Mouse (Mus musculus): ENCODE results near the gene Fadd.

The Fadd gene

GRCm38 (mm10) chr7:144581559-144582283 lies 542 bp downstream of the Fadd start:
- intact Hi-C loops (cut with DNase I): no loop called here

- intact Hi-C loops (cut with DNase I): no loop called here
Measured at GRCm38 (mm10) chr7:144577876-144578275, 4.4 kb downstream of the Fadd start.

GRCm38 (mm10) chr7:144572234-144572633 lies 10.0 kb downstream of the Fadd start:
- intact Hi-C loops (cut with DNase I): no loop called here

DNA sequence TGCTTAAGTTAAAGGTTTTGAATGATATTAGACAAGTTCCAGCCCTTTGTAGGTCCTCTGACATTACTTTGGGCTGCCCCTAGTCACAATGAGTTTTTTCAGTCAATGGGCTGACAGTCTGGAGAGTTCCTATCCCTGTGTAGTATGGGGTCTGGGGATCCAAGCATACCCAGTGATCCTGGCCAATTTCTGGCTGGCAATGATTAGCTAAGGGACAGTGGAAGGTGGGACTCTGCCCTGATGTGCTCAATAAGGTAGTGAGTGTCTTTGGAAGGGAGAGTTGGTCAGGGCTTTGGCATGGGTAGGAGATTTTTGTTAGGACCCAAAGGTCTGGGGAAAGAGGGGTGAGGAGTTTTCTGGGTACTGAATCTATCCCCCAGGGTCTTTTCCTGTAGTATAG lies 10.7 kb downstream of the Fadd start:
- intact Hi-C loops (cut with DNase I): no loop called here

DNA sequence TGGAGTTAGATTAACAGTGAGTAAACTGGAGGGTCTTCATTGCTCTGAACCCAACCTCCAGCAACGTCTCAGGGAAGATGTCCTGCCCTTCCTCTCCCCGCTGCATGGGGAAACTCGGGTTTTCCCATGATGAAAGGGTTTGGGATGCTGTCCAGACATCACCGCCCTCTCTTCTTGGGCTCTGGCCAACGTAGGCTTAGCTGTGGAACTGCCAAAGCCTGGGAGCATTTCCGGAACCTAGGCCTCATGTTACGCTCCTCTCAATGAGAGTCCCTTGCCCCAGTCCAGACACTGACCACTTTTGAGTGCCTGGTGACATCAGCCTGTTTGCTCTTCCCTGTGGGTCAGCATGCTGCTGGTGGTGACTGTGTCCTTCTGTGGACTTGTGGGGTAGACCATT lies 12.8 kb downstream of the Fadd start:
- intact Hi-C loops (cut with DNase I): no loop called here

DNA sequence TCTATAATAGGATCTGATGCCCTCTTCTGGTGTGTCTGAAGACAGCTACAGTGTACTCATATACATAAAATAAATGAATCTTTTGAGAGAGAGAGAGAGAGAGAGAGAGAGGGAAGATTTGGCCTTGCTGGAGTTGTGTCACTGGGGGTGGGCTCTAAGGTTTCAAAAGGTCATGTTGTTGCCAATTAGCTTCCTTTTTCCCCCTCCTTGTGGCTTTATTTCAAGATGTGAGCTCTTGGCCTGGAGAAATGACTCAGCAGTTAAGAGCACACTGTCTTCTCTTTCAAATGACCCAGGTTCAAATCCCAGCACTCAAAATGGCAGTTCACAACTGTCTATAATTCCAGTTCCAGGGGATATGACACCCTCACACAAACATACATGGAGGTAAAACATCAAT lies 14.2 kb downstream of the Fadd start:
- intact Hi-C loops (cut with DNase I): no loop called here

GRCm38 (mm10) chr7:144566921-144567682 lies 15.2 kb downstream of the Fadd start:
- intact Hi-C loops (cut with DNase I): no loop called here

GRCm38 (mm10) chr7:144563456-144564155 lies 18.7 kb downstream of the Fadd start:
- intact Hi-C loops (cut with DNase I): loop anchor here (5.0 kb wide), 1 partner anchor 56 kb away; no protein-coding TSS in a partner anchor

- intact Hi-C loops (cut with DNase I): loop anchor here (5.0 kb wide), 1 partner anchor 55 kb away; no protein-coding TSS in a partner anchor
Measured at GRCm38 (mm10) chr7:144562016-144562415, 20.2 kb downstream of the Fadd start.

GRCm38 (mm10) chr7:144560594-144560993 lies 21.7 kb downstream of the Fadd start:
- intact Hi-C loops (cut with DNase I): loop anchor here (5.0 kb wide), 1 partner anchor 53 kb away; no protein-coding TSS in a partner anchor

- intact Hi-C loops (cut with DNase I): no loop called here
Measured at GRCm38 (mm10) chr7:144558552-144558951, 23.7 kb downstream of the Fadd start.

DNA sequence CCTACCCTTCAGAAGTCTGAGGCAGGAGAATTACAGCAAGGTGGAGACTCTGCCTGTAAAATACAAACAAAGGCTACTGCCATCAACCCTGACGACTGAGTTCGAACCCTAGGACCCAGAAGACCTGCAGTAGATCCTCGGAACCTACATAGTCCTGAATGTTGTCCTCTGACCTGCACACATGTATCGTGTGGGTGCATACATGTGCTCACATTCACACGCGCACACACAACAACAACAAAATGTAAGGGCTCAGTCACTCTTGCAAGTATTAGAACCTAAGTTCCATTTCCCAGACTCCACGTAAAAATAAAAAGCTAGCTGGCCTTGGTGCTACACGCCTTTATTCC lies 28.2 kb downstream of the Fadd start:
- intact Hi-C loops (cut with DNase I): no loop called here

DNA sequence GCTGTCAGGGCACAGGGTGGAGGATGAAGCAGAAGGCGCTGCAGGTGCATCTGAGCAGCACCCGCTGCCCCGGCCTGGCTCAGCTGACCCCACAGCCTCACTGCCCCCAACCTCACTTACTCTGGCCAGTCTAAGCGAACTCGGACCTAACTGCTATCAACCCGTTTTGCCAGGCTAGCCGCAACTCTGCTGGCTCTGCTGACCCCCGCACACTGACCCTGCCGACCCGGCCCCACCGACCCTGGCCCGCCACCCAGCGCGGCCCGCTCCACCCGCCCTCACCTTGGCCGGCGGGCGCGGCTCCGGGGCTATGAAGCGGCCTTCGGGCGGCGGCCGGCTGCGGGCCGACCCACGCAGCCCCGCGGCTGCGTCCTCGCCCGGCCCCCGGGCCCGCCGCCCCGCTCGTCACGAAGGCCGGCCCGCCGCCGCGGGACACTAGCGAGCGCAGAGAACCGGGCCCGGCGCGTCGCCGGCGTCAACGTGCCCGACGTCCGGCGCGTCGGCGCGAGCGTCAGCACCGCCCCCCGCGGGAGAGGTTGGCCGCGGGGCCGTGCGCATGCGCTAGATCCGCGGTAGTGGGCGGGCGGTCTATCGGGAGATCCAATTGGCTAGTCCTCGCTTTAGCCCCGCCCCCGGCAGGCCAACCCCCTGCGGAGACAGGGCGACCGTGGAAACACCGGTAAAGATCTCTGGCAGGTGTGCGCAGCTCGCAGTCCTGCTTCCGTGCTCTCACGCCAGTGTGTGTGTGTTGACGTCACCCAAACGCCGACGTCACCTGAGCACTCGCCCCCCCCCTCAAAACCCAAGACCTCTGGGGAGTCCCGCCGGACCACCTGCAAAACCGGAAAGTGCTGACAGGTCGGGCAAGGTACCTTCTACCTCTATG lies 28.8 kb downstream of the Fadd start, which contains the start of gene Ppfia1:
Gene Ppfia1 (minus strand): TSS at position 493 of the 886 bp plus-strand sequence.
- intact Hi-C loops (cut with DNase I): no loop called here

GRCm38 (mm10) chr7:144552274-144552673 lies 30.0 kb downstream of the Fadd start:
- intact Hi-C loops (cut with DNase I): no loop called here

DNA sequence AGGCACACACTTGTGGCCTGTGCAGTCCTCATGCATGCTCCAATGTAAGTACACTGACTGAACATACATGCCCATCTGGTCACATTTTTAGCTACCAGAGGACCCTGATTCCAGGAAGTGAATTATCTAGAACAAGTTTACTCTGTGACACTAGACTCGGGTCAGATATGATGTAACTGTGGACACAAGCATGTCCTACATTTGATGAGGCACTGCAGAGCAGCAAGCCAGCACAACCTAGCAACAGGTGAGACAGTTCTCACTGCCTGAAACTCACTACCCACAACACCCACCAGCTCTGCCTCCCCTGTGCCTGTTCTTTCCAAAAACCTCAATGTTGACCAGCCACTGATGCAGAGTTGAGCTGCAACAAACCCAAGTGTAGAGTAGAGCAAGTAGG lies 31.5 kb downstream of the Fadd start:
- intact Hi-C loops (cut with DNase I): no loop called here

DNA sequence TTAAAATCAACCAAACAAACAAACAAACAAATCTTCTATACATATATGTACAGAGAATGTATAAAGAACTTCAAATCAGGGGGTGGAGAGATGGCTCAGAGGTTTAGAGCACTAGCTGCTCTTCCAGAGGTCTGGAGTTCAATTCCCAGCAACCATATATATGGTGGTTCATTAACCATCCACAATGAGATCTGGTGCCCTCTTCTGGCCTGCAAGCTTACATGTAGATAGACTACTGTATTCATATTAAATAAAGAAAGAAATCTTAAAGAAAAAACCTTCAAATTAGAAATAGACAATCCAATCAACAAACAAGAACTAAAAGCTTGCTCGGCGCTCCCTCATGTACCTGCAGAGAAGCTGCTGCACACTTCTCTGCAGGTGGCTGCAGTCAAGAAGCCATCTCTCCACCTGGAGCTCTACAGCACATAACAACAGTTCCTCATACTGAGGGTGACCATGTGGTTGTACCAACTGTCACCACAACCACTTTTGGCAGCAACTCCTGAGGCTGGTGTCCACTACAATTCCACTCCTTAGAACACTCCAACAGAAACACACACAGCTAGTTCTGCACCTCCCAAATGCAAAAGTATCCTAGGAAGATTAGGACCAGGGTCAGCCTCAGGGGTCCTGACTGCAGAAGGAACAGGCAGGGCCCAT lies 32.2 kb downstream of the Fadd start:
- intact Hi-C loops (cut with DNase I): no loop called here

GRCm38 (mm10) chr7:144545231-144545630 lies 37.0 kb downstream of the Fadd start:
- intact Hi-C loops (cut with DNase I): no loop called here

- intact Hi-C loops (cut with DNase I): no loop called here
Measured at GRCm38 (mm10) chr7:144541351-144541750, 40.9 kb downstream of the Fadd start.

DNA sequence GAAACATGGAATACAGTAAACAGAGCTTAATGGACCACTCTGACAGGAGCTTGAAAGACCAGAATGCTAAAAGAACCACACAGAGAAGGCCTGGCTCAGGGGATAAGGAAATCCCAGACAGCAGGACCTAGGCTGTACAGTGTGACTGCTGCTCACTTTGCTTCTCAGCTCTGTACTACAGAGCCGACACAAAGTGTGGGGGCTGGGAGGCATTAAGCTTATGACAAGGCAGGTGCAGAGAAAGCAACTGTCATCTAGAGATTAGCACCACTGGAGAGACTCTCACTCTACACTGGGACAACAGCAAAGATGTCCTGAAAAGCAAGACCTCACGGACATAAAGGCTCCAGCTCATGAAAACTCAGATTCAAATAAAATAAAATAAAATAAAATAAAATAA lies 43.1 kb downstream of the Fadd start:
- intact Hi-C loops (cut with DNase I): no loop called here

DNA sequence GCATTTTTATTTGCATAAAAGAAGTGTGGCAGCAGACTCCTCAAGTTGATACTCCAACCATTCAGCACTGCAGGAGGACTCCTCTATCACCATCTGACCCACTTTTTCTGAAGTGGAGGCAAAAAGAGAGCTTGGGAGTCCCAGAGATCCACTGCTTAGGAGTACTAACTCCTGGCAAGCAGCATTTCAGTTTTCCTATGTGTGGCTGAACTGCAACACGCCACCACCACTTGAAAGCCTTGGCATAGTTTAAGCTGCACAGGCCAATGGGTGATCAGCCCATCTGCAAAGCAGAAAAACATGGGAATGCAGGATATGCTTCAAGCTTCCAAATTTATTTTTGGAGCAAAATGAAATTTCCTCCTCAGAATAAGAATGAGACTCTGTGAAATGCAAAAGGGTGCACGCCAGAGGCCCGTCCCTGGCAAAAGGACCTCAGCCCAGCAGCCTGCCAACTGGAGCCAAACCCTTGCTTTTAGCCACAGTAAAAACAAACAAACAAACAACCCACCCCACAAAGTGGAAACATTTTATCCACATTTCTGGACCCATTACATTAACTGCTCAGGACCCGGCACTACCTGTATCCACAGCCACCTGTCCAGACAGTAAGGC lies 44.1 kb downstream of the Fadd start:
- intact Hi-C loops (cut with DNase I): no loop called here
